Mouse (Mus musculus) kidney, adult 2 months (tissue): ENCODE results near the gene Asphd2.

ENCODE experiments used
- CTCF ChIP-seq: fragments of 200-500 bp; conservative IDR thresholded peaks from 2 replicates; pipeline ENCODE4 v1.5.1; 2011; ENCODE audit warnings: low read depth, mild to moderate bottlenecking, control low read depth, low read length, moderate library complexity, mixed read lengths; ENCODE audit not compliant: insufficient read depth, insufficient read length
- POLR2A ChIP-seq: fragments of 200-500 bp; IDR thresholded peaks from one replicate; pipeline ENCODE4 v1.6.1; 2011; ENCODE audit warnings: low read depth, low read length, control low read depth

DNA sequence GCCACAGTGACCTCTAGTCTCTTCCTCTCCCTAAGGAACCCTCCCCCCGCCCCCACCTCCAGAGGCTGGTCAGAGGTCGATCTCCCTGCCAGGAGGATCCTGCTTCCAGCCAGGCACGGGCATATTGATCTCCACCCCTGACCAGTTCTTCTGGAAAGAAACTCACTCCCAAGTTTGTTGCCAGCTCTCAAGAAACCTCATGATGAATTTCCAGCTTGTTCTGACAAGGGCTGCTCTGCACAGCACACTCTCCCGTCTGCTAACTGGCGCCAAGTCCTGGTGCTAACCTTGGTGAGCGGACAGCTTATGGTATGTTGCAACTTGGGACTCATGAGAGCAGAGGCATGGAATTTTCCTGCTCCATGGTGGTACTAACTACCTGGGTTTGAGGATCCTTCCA, 15.9 kb downstream of the Asphd2 start:
- TF ChIP-seq CTCF = no peak
- TF ChIP-seq POLR2A = no peak
